Mouse (Mus musculus) CH12.LX (cell line): ENCODE results near the gene Bok.

ENCODE experiments used
- CTCF ChIP-seq, 2 experiments: IDR thresholded peaks in 1 of 2; conservative IDR thresholded peaks in 1 of 2; 2 replicates each; pipeline ENCODE4 v1.5.1; 2011 to 2012; ENCODE audit warnings: low read depth in 2 of 2, low read length in 2 of 2, improper control_type of control experiment in 1 of 2, inconsistent platforms in 1 of 2, mild to moderate bottlenecking in 1 of 2, moderate library complexity in 1 of 2
- EP300 ChIP-seq: IDR thresholded peaks from 2 replicates; pipeline ENCODE4 v1.6.1; 2011; ENCODE audit warnings: low read length, improper control_type of control experiment
- GABPA ChIP-seq: IDR thresholded peaks from 2 replicates; pipeline ENCODE4 v1.6.1; 2012; ENCODE audit warnings: low read depth, low read length, improper control_type of control experiment, inconsistent platforms; ENCODE audit not compliant: insufficient replicate concordance
- HCFC1 ChIP-seq: IDR thresholded peaks from 2 replicates; pipeline ENCODE4 v1.6.1; 2012; ENCODE audit warnings: low read depth, mild to moderate bottlenecking, inconsistent platforms, low read length, improper control_type of control experiment
- IRF4 ChIP-seq: IDR thresholded peaks from 2 replicates; pipeline ENCODE4 v1.6.1; 2014; ENCODE audit warnings: low read depth, mild to moderate bottlenecking, inconsistent platforms, low read length, improper control_type of control experiment
- KAT2A ChIP-seq: IDR thresholded peaks from 2 replicates; pipeline ENCODE4 v1.6.1; 2012; ENCODE audit warnings: low read length, improper control_type of control experiment, inconsistent platforms; ENCODE audit not compliant: insufficient replicate concordance
- MAX ChIP-seq: IDR thresholded peaks from 2 replicates; pipeline ENCODE4 v1.6.1; 2011; ENCODE audit warnings: low read length, improper control_type of control experiment
- USF2 ChIP-seq: conservative IDR thresholded peaks from 2 replicates; pipeline ENCODE4 v1.6.1; 2011; ENCODE audit warnings: low read depth, low read length, improper control_type of control experiment

GRCm38 (mm10) chr1:93740671-93741070 lies 55.2 kb downstream of the Bok start:
- TF ChIP-seq USF2, result no peak
- TF ChIP-seq EP300, result no peak
- TF ChIP-seq GABPA, result no peak
- TF ChIP-seq MAX, result no peak
- no peak for TF ChIP-seq KAT2A
- no peak for TF ChIP-seq HCFC1
- no peak for TF ChIP-seq CTCF (conservative IDR thresholded peaks at IDR 0.05 in 1 of 2, IDR thresholded peaks at IDR 0.05 in 1 of 2; ENCODE audit: low read depth in 2 of 2, low read length in 2 of 2)
- no peak for TF ChIP-seq IRF4
